In genomic region chr10:26825246-26825889, GRCm38 (mm10) we compare ENCODE assay signal across 14 mouse cellular contexts.
DNase-seq lines count a peak whose midpoint lies in the region; ATAC-seq lines count a peak whose summit lies in the region.
"Had no signal": no experiment of that assay in that cellular context is flagged by ENCODE, and none has a peak within 500 bp of the region (broad histone marks: within the 10 kb centered on the region; RNA-seq: fewer than 3 reads in every experiment).

No protein-coding gene starts in this region.

- peak overlapping the region; percentile 46; the same call in 1 of the 2 replicates for H3K27ac ChIP-seq in neural tube, embryonic 13.5 days (replicated peaks)

- no peaks in the 10 kb centered on the region for H3K9me3 ChIP-seq in neural tube, embryonic 13.5 days

- no peak overlapping the region for H3K9ac ChIP-seq in neural tube, embryonic 13.5 days

- no peak for ATAC-seq in neural tube, embryonic 13.5 days (ENCODE audit: low read depth)

- 75% methylated on average over 8 of the region's 8 CpGs for WGBS in neural tube, embryonic 13.5 days

- H3K27me3 ChIP-seq in neural tube, embryonic 13.5 days: no peaks in the 10 kb centered on the region

- H3K36me3 ChIP-seq in neural tube, embryonic 13.5 days: no peaks in the 10 kb centered on the region

- no peak overlapping the region for H3K4me3 ChIP-seq in neural tube, embryonic 13.5 days
- H3K4me3 ChIP-seq: myocyte had no signal

- DNase-seq in heart, adult 11 months: peak; percentile 22
- DNase-seq in heart, adult 18-20 months: no peak
- no peak for DNase-seq in neural tube, embryonic 10.5 days (ENCODE audit: extremely low spot score, low spot score)
- peak; percentile 48 to 49 for DNase-seq in left cerebral cortex, postnatal 14 days (ENCODE audit: low spot score in 2 of 2)
- DNase-seq in right cerebral cortex, postnatal 36 days (ENCODE audit: low spot score in 2 of 2): peak; percentile 14 to 34
- DNase-seq in urinary bladder, adult 18-20 months (ENCODE audit: low spot score in 2 of 2): no peak
- no peak for DNase-seq in gastrocnemius, postnatal 25 days
- DNase-seq: adrenal gland, adult 2 months; heart, postnatal 36 days; kidney, adult 9 months; lung, postnatal 10 days; thymus, postnatal 14 days had no signal

- no peak overlapping the region for H3K4me2 ChIP-seq in neural tube, embryonic 13.5 days

- peaks cover 42% of the 10 kb centered on the region for H3K4me1 ChIP-seq in neural tube, embryonic 13.5 days (replicated peaks)

- intact Hi-C loops in left cerebral cortex, postnatal 14 days (cut with DNase I): no loop called here

Comparison
In these comparisons a context has a peak if more than half of its experiments do, and no peak if none do; other contexts are left out.
1. DNase-seq: peak in heart, adult 11 months (single experiment), left cerebral cortex, postnatal 14 days (2 of 2) and right cerebral cortex, postnatal 36 days (2 of 2); none in heart, adult 18-20 months (0 of 2), neural tube, embryonic 10.5 days (single experiment), urinary bladder, adult 18-20 months (0 of 2) and gastrocnemius, postnatal 25 days (single experiment).